Mouse (Mus musculus): ENCODE measurements around the gene Atrnl1.

DNA sequence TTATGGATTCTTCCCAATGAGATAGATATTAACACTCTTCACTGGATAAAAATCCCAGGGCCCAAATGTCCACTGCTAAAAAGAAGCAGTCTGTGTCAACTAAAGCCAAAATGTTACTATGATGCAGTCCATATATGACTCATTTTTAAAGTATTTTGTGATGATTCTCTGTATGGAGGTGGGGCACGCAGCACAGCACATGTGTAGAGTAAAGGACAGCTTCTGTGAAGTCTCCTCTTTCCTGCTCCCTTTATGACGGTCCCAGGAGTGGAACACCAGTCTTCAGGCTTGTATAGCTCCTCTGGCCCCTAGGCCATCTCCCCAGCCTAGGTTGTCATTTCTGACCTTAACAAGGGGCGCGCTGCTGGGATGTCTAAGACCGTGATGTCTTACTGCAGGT is 434.0 kb downstream of the Atrnl1 start:
- TF ChIP-seq CTCF (IDR thresholded peaks at IDR 0.05; ENCODE audit: control insufficient read depth, insufficient read depth, low read length) (no peak), POLR2A (IDR thresholded peaks at IDR 0.05; ENCODE audit: borderline replicate concordance, control insufficient read depth, low read depth, low read length) (no peak)

Data from bone marrow, adult 2 months (tissue).